Mouse (Mus musculus) left cerebral cortex, postnatal 10 days (tissue): Measurements from ENCODE around the gene Tmprss12. TPM values are rescaled to one million over a fixed set of nuclear protein-coding genes. Genes with fewer than 3 reads are reported as not detected.
"Not testable (repeated sequence)": the region's sequence is repeated elsewhere in the genome, so short reads cannot be mapped to it uniquely, and the experiment has no call there.

Experiments
- DNase-seq, 2 experiments: peaks; one replicate each; pipeline ENCODE4 v3.0.0; 2021 to 2022; ENCODE audit warnings: low spot score in 2 of 2, mixed read lengths in 1 of 2; ENCODE audit errors: extremely low spot score in 1 of 2
- intact Hi-C: fragments of 180-260 bp; cut with DNase I; formaldehyde crosslinking; loops from one replicate; pipeline ENCODE4 v1.15.1; 2025
- total RNA-seq, 2 experiments: library from RNA; stranded (reverse); gene quantifications; 2 replicates each; pipeline ENCODE4 v1.2.3; 2021

The Tmprss12 gene
- total RNA-seq, 2 experiments from 2014 or later, result not detected

- intact Hi-C loops, DNase-seq: not testable (repeated sequence)
These were observed 10.0 kb upstream of the Tmprss12 start for GRCm38 (mm10) chr15:100270609-100271008.

- no peak for DNase-seq
- intact Hi-C loops, result no loop called here
These were observed 9.2 kb upstream of the Tmprss12 start for GRCm38 (mm10) chr15:100271411-100271810.

GRCm38 (mm10) chr15:100273791-100274308 is 6.8 kb upstream of the Tmprss12 start:
- DNase-seq, intact Hi-C loops: not testable (repeated sequence)

- intact Hi-C loops, result no loop called here
- DNase-seq, result no peak
These were observed 5.7 kb upstream of the Tmprss12 start for GRCm38 (mm10) chr15:100274790-100275559.

- no peak for DNase-seq
- intact Hi-C loops, result no loop called here
These were observed 4.2 kb upstream of the Tmprss12 start for GRCm38 (mm10) chr15:100276403-100276802.

GRCm38 (mm10) chr15:100277586-100277985 is 3.1 kb upstream of the Tmprss12 start:
- DNase-seq, result no peak
- intact Hi-C loops, result no loop called here

GRCm38 (mm10) chr15:100288980-100289379 is 8.3 kb downstream of the Tmprss12 start:
- intact Hi-C loops, result no loop called here
- DNase-seq, result no peak

- no peak for DNase-seq
- intact Hi-C loops, result no loop called here
These were observed 10.2 kb downstream of the Tmprss12 start for GRCm38 (mm10) chr15:100290858-100291257.

- intact Hi-C loops, result no loop called here
- DNase-seq, result no peak
These were observed 11.7 kb downstream of the Tmprss12 start for GRCm38 (mm10) chr15:100292326-100292725.

- DNase-seq, result no peak
- intact Hi-C loops, result no loop called here
These were observed 17.2 kb downstream of the Tmprss12 start for GRCm38 (mm10) chr15:100297856-100298255.

- intact Hi-C loops, result no loop called here
These were observed 19.9 kb downstream of the Tmprss12 start for GRCm38 (mm10) chr15:100300499-100300898.

GRCm38 (mm10) chr15:100301556-100301955 is 20.9 kb downstream of the Tmprss12 start:
- intact Hi-C loops, result no loop called here
- DNase-seq, result no peak

More at GRCm38 (mm10) chr15:100300499-100300898, 19.9 kb downstream of the Tmprss12 start:
- DNase-seq, result no peak

- intact Hi-C loops, result no loop called here
These were observed 22.9 kb downstream of the Tmprss12 start for GRCm38 (mm10) chr15:100303428-100304018.

GRCm38 (mm10) chr15:100304019-100304991 is 23.7 kb downstream of the Tmprss12 start, which contains the start of gene Mettl7a1:
Gene Mettl7a1, plus strand, starts transcription at chr15:100304140.
- intact Hi-C loops, result no loop called here

More at GRCm38 (mm10) chr15:100303428-100304018, 22.9 kb downstream of the Tmprss12 start:
- no peak for DNase-seq

GRCm38 (mm10) chr15:100306201-100306600 is 25.6 kb downstream of the Tmprss12 start:
- intact Hi-C loops, result no loop called here
- no peak for DNase-seq

More at GRCm38 (mm10) chr15:100304019-100304991, 23.7 kb downstream of the Tmprss12 start, which contains the start of gene Mettl7a1:
- DNase-seq, result peak; percentile 70 to 91

GRCm38 (mm10) chr15:100307438-100308096 is 26.9 kb downstream of the Tmprss12 start:
- intact Hi-C loops, DNase-seq: not testable (repeated sequence)

GRCm38 (mm10) chr15:100312346-100312745 is 31.7 kb downstream of the Tmprss12 start:
- intact Hi-C loops, result no loop called here
- no peak for DNase-seq

- intact Hi-C loops, result no loop called here
- no peak for DNase-seq
These were observed 34.0 kb downstream of the Tmprss12 start for GRCm38 (mm10) chr15:100314448-100315145.
